Mouse (Mus musculus): ENCODE measurements around the gene Slfnl1. TPM values are rescaled to one million over a fixed set of nuclear protein-coding genes. Genes with fewer than 3 reads are reported as not detected.

Slfnl1 gene
- total RNA-seq (2014; rRNA removed) (0.73 TPM in 1 of 2 replicates, not detected in the other), polyA plus RNA-seq (2015; fragmentation: Nextera tagmentation; extraction: Ambion mirVana) (not detected in 2 replicates)

DNA sequence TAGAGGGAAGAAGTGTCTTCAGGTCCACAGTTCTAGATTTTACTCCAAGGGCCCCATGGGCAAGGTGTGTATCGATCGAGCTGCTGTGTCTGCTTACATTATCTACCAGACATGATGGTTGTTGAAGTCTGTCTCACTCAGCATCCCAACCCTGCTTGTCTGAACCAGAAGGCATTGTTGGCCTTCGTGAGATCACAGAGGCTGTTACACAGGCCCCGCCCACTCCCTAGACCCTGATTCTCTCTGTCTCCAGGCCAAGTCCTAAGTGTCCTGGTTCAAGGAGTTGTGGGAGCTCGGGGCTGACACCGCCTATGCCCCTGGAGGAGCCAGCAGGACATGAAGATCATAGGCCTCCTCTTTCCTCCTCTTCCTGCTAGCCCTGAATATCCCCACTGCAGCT lies at the start of gene Slfnl1:
Gene Slfnl1 (plus strand): TSS at position 246 of the 400 bp plus-strand sequence.
- no peaks in the 10 kb centered on the region for H3K27me3 ChIP-seq (ENCODE audit: insufficient read depth, low read length)
- no peak within 1 kb of the TSS for H3K9ac ChIP-seq (replicated peaks; ENCODE audit: low read length)
- 89% methylated on average over 6 of the region's 6 CpGs for WGBS
- TF ChIP-seq CTCF (IDR thresholded peaks at IDR 0.05; ENCODE audit: low read depth), result no peak
- H3K4me1 ChIP-seq (ENCODE audit: insufficient read depth, low read length), result no peaks in the 10 kb centered on the region
- no peak for ATAC-seq
- no peak within 1 kb of the TSS for H3K4me2 ChIP-seq (ENCODE audit: low read depth, low read length)
- DNase-seq (ENCODE audit: low spot score), result no peak
- peaks cover 36% of the 10 kb centered on the region for H3K36me3 ChIP-seq (ENCODE audit: insufficient read depth, low read length)
- no peaks in the 10 kb centered on the region for H3K9me3 ChIP-seq (ENCODE audit: low read length)
- H3K4me3 ChIP-seq (ENCODE audit: low read length), result no peak within 1 kb of the TSS
- no peak within 1 kb of the TSS for H3K27ac ChIP-seq

DNA sequence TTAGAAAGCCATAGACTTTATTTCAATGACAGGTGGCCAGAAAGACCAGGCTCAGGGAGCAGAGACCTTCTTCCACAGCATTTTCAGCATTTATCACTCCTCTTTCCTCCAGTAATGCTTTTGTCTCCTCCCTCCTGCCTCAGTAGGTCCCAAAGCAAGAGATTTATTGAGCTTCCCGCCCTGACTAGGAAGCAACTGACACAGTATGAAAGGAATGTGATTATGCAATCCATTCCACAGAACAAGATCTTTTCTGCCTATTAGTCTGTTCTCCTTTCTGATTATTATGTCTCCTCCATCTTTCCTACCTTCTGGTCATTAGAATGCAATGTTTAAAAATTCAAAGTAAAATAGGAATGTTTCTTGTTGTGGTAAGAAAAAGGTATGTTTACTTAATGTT lies 44.3 kb upstream of the Slfnl1 start:
- H3K4me2 ChIP-seq (ENCODE audit: low read depth, low read length), result no peak overlapping the region
- no peak overlapping the region for H3K9ac ChIP-seq (replicated peaks; ENCODE audit: low read length)
- no peaks in the 10 kb centered on the region for H3K4me1 ChIP-seq (ENCODE audit: insufficient read depth, low read length)
- DNase-seq (ENCODE audit: low spot score) (no peak), ATAC-seq (no peak)
- no peaks in the 10 kb centered on the region for H3K9me3 ChIP-seq (ENCODE audit: low read length)
- peaks cover 13% of the 10 kb centered on the region for H3K36me3 ChIP-seq (ENCODE audit: insufficient read depth, low read length)
- no peak overlapping the region for H3K27ac ChIP-seq
- 37% methylated on average over 1 of the region's 1 CpGs for WGBS
- no peak overlapping the region for H3K4me3 ChIP-seq (ENCODE audit: low read length)
- no peak for TF ChIP-seq CTCF (IDR thresholded peaks at IDR 0.05; ENCODE audit: low read depth)
- H3K27me3 ChIP-seq (ENCODE audit: insufficient read depth, low read length), result no peaks in the 10 kb centered on the region

DNA sequence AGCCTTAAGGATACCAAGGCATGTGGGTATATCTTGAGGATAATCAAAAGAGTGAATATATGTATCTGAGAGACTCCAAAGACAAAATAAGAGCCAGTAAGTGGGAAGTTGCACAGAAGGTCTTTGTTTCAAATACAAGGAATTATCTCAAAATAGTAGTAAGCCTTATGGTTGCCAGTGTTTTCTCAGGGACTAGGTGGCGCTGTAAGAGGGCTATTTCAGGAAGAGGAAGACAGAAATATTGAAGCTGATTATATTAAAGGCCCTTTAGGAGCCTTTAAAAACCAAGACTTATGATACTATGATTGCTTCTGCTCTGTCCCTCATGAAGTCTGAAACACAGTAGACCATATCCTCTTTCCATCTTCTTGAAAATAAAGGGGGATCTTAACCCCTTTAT lies 25.1 kb upstream of the Slfnl1 start:
- Histone ChIP-seq H3K36me3 (ENCODE audit: insufficient read depth, low read length) (peaks cover 34% of the 10 kb centered on the region), H3K27me3 (ENCODE audit: insufficient read depth, low read length) (no peaks in the 10 kb centered on the region), H3K4me3 (ENCODE audit: low read length) (no peak overlapping the region), H3K27ac (no peak overlapping the region), H3K4me2 (ENCODE audit: low read depth, low read length) (no peak overlapping the region), H3K4me1 (ENCODE audit: insufficient read depth, low read length) (no peaks in the 10 kb centered on the region), H3K9ac (replicated peaks; ENCODE audit: low read length) (no peak overlapping the region), H3K9me3 (ENCODE audit: low read length) (0 out of 2 replicates have a peak, but pooled peaks cover 2% of the 10 kb centered on the region)
- DNase-seq (ENCODE audit: low spot score) (no peak), ATAC-seq (no peak)
- TF ChIP-seq CTCF (IDR thresholded peaks at IDR 0.05; ENCODE audit: low read depth), result no peak
- 96% methylated on average over 1 of the region's 1 CpGs for WGBS

DNA sequence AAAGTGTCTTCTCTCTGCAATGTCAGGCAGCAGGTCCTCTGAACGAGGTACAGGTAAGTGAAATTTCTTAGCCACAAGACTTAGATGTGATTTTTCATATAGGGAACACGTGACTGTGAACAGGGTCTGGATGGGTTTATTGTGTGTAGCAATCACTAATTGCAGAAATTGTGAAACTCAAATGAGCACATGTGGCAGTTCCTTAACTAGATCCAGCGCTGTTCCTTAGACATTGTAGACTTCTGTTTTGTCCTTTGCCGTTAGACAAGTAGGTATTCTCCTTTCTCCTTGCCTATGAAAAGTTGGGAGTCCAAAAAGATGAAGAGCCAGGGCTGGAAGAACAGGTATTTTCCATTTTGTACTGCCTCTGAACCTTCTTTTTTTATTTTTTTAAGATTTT lies 20.8 kb upstream of the Slfnl1 start:
- no peak for TF ChIP-seq CTCF (IDR thresholded peaks at IDR 0.05; ENCODE audit: low read depth)
- ATAC-seq (no peak), DNase-seq (ENCODE audit: low spot score) (no peak)
- no peak overlapping the region for H3K4me3 ChIP-seq (ENCODE audit: low read length)
- H3K9me3 ChIP-seq (ENCODE audit: low read length), result 0 out of 2 replicates have a peak, but pooled peaks cover 2% of the 10 kb centered on the region
- no peak overlapping the region for H3K9ac ChIP-seq (replicated peaks; ENCODE audit: low read length)
- H3K27me3 ChIP-seq (ENCODE audit: insufficient read depth, low read length), result no peaks in the 10 kb centered on the region
- no peak overlapping the region for H3K4me2 ChIP-seq (ENCODE audit: low read depth, low read length)
- WGBS, result 94% methylated on average over 4 of the region's 4 CpGs
- peaks cover 41% of the 10 kb centered on the region for H3K36me3 ChIP-seq (ENCODE audit: insufficient read depth, low read length)
- H3K27ac ChIP-seq, result no peak overlapping the region
- H3K4me1 ChIP-seq (ENCODE audit: insufficient read depth, low read length), result no peaks in the 10 kb centered on the region

DNA sequence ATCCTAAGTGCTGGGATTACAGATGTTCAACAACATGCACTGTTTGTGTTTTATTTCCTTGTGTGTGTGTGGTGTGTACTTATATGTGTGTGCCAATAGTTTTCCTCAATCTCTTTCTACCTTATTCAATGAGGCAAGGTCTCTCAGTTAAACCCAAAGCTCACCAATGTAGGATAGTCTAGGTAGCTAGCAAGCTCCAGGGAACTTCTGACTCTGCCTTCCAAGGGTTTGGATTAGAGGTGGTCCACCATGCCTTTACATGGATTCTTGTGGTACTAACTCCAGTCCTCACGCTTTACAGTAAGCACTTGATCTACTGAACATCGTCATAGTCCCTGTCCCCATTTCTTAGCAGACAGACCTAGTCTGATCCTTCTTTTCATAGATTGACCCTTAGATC lies 17.7 kb upstream of the Slfnl1 start:
- no peaks in the 10 kb centered on the region for H3K27me3 ChIP-seq (ENCODE audit: insufficient read depth, low read length)
- H3K4me1 ChIP-seq (ENCODE audit: insufficient read depth, low read length), result no peaks in the 10 kb centered on the region
- no peak overlapping the region for H3K4me2 ChIP-seq (ENCODE audit: low read depth, low read length)
- DNase-seq (ENCODE audit: low spot score) (no peak), ATAC-seq (no peak)
- H3K4me3 ChIP-seq (ENCODE audit: low read length), result no peak overlapping the region
- 0 out of 2 replicates have a peak, but pooled peaks cover 2% of the 10 kb centered on the region for H3K9me3 ChIP-seq (ENCODE audit: low read length)
- TF ChIP-seq CTCF (IDR thresholded peaks at IDR 0.05; ENCODE audit: low read depth), result no peak
- H3K9ac ChIP-seq (replicated peaks; ENCODE audit: low read length), result no peak overlapping the region
- 98% methylated on average over 2 of the region's 2 CpGs for WGBS
- H3K36me3 ChIP-seq (ENCODE audit: insufficient read depth, low read length), result peaks cover 36% of the 10 kb centered on the region
- H3K27ac ChIP-seq, result no peak overlapping the region

DNA sequence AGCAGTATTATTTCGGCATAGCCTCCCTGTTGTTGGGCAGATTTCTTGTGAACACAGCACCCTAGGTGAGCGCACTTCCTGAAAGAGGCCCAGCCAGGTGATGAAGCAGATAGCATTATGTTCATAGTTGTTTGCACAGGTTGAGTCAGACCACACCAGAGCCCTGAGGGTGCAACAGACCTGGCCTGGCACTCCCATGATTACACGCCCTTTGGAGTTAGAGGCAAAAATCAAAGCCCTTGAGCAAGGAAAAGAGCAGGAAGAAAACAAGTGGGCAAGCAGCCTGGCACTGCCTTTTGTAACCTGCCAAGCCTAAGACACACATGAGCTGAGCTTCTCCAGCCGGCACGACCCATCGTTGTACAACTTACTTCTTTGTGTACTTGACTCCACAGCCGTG lies 15.5 kb upstream of the Slfnl1 start:
- Histone ChIP-seq H3K4me1 (ENCODE audit: insufficient read depth, low read length) (no peaks in the 10 kb centered on the region), H3K4me2 (ENCODE audit: low read depth, low read length) (no peak overlapping the region), H3K27me3 (ENCODE audit: insufficient read depth, low read length) (no peaks in the 10 kb centered on the region), H3K27ac (no peak overlapping the region), H3K36me3 (ENCODE audit: insufficient read depth, low read length) (peaks cover 38% of the 10 kb centered on the region), H3K4me3 (ENCODE audit: low read length) (no peak overlapping the region), H3K9ac (replicated peaks; ENCODE audit: low read length) (no peak overlapping the region), H3K9me3 (ENCODE audit: low read length) (no peaks in the 10 kb centered on the region)
- ATAC-seq (no peak), DNase-seq (ENCODE audit: low spot score) (no peak)
- 94% methylated on average over 7 of the region's 7 CpGs for WGBS
- no peak for TF ChIP-seq CTCF (IDR thresholded peaks at IDR 0.05; ENCODE audit: low read depth)

DNA sequence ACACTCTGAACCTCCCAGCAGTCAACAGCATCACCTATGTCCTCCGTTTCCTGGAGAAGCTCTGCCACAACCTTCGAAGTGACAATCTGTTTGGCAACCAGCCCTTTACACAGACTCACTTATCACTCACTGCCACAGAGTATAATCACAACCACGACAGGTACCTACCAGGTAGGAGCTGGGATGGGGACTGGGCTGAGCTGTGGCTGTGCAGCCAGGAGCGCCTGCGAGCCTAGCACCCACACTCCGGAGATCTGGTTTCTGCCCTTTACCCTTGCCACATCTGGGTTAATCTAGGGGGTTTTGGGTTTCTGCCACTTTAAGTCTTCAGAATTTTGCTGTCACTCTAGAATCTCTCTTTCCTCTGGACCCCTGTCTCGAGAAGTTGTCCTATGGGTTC lies 15.1 kb upstream of the Slfnl1 start:
- no peaks in the 10 kb centered on the region for H3K4me1 ChIP-seq (ENCODE audit: insufficient read depth, low read length)
- no peak overlapping the region for H3K4me2 ChIP-seq (ENCODE audit: low read depth, low read length)
- H3K9ac ChIP-seq (replicated peaks; ENCODE audit: low read length), result no peak overlapping the region
- ATAC-seq (no peak), DNase-seq (ENCODE audit: low spot score) (no peak)
- peaks cover 38% of the 10 kb centered on the region for H3K36me3 ChIP-seq (ENCODE audit: insufficient read depth, low read length)
- H3K9me3 ChIP-seq (ENCODE audit: low read length), result no peaks in the 10 kb centered on the region
- H3K4me3 ChIP-seq (ENCODE audit: low read length), result no peak overlapping the region
- H3K27ac ChIP-seq, result no peak overlapping the region
- TF ChIP-seq CTCF (IDR thresholded peaks at IDR 0.05; ENCODE audit: low read depth), result no peak
- 92% methylated on average over 7 of the region's 7 CpGs for WGBS
- no peaks in the 10 kb centered on the region for H3K27me3 ChIP-seq (ENCODE audit: insufficient read depth, low read length)

Measured in hindbrain, postnatal 0 days (tissue).